Mouse (Mus musculus): ENCODE measurements around the gene Ly6f.

Gene Ly6f

GRCm38 (mm10) chr15:75318584-75318983 is 50.4 kb downstream of the Ly6f start:
- no peak for DNase-seq

- DNase-seq, result no peak
Observed at GRCm38 (mm10) chr15:75320104-75320503, 51.9 kb downstream of the Ly6f start.

Data from cerebellum, postnatal 10 days (tissue).